Mouse (Mus musculus): ENCODE measurements around the gene Zfp617. TPM values are rescaled to one million over a fixed set of nuclear protein-coding genes. Genes with fewer than 3 reads are reported as not detected.
"Not testable (repeated sequence)": the region's sequence is repeated elsewhere in the genome, so short reads cannot be mapped to it uniquely, and the experiment has no call there.

The Zfp617 gene
- 10 to 100 TPM; 29.8 to 33.9 TPM for total RNA-seq (2021)
- long read RNA-seq, experiment 1, transcript Zfp617-201 (4 exons, 2,920 nt) = major isoform, 9 of 24 reads
- long read RNA-seq, experiment 1, partial matches to known transcripts = 1 of 24 reads
- long read RNA-seq, experiment 1, other reads (novel, unspliced or antisense) = 14 of 24 reads
- long read RNA-seq, experiment 2, transcript Zfp617-201 (4 exons, 2,920 nt) = major isoform, 8 of 18 reads
- long read RNA-seq, experiment 2, partial matches to known transcripts = 0 of 18 reads
- long read RNA-seq, experiment 2, other reads (novel, unspliced or antisense) = 10 of 18 reads

DNA sequence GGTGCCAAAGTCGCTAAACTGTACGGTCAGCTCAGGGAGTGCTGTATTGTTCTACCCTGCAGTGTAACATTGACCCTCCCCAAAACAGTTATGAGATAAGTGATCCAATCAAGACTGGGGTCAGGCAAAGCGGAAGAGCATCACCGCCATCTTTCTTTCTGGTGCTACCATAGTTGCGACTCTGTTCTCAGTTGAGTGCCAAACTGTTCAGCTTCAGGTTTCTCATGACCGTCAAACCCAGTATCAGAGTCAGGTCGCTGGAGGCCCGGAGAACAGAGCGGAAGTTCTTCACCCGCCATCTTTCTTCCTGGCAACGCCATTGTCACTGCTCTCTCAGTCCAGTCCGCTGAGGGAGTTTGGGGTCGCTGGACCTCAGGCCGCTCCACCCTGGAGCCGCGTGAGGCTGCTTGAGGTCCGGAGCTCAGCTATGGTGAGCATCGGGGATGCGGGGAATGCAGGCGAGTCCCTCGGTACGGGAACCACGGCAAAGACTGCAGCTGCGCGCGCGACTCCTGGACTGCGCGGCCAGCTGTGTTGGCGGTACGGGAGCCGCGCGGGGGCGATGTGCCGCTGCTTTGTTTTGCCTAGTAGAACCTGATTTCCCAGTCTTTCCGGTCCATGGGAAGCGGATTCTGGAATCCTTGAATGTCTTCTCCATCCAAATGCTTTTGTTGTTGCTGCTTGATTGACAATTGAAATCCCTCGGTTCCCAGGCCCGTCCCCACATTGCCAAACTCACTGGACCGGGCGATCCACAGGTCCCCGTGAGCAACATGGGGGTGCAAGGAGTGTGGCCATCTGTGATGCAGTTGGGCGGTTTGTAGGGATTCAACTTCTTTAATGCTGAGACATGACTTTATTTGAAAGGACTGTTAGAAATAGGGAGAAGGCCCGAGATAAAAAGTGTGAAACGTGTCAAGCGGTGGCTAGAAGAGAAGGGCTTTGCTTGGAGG is at the start of gene Zfp617, which contains the start of gene Zfp882:
Gene Zfp617 (plus strand): TSS at position 327 of the 953 bp plus-strand sequence.
Gene Zfp882 (plus strand): TSS at position 300 of the 953 bp plus-strand sequence.
- peak; percentile 90 for DNase-seq

- not testable (repeated sequence) for DNase-seq
Observed at GRCm38 (mm10) chr8:71861551-71861950, 46.9 kb upstream of the Zfp617 start.

GRCm38 (mm10) chr8:71862038-71862437 is 46.4 kb upstream of the Zfp617 start:
- not testable (repeated sequence) for DNase-seq

GRCm38 (mm10) chr8:71881618-71882274 is 26.7 kb upstream of the Zfp617 start, which contains the start of gene Zfp709:
Gene Zfp709 (plus strand): TSS chr8:71882019.
- DNase-seq = peak; percentile 78

GRCm38 (mm10) chr8:71900666-71901065 is 7.8 kb upstream of the Zfp617 start:
- not testable (repeated sequence) for DNase-seq

- DNase-seq = not testable (repeated sequence)
Observed at GRCm38 (mm10) chr8:71903084-71903483, 5.4 kb upstream of the Zfp617 start.

- no peak for DNase-seq
Observed at GRCm38 (mm10) chr8:71906809-71907208, 1.6 kb upstream of the Zfp617 start.

- DNase-seq = peak; percentile 4
Observed at GRCm38 (mm10) chr8:71907798-71908257, 607 bp upstream of the Zfp617 start.

DNA sequence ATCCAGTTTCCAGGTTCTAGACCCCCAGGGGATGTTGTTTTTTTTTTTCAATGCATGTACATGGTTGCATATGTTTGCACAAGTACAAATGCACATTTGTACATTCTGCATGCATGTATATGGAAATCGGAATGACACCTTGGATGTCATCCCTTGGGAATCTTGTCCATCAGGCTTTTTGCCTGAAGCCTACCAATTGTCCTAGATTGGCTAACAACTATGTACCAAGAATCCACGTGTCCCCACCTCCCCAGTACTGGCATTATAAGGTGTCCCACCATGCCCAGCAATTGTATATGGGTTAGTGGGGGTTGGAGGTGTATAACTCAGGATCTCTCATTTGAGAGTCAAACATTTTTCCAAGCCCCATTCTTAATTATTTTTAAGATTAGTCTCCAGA is 3.9 kb downstream of the Zfp617 start:
- DNase-seq = no peak

- peak; percentile 96 for DNase-seq
Observed at GRCm38 (mm10) chr8:71922567-71923401, 14.3 kb downstream of the Zfp617 start.

- no peak for DNase-seq
Observed at GRCm38 (mm10) chr8:71925791-71926190, 17.4 kb downstream of the Zfp617 start.

DNA sequence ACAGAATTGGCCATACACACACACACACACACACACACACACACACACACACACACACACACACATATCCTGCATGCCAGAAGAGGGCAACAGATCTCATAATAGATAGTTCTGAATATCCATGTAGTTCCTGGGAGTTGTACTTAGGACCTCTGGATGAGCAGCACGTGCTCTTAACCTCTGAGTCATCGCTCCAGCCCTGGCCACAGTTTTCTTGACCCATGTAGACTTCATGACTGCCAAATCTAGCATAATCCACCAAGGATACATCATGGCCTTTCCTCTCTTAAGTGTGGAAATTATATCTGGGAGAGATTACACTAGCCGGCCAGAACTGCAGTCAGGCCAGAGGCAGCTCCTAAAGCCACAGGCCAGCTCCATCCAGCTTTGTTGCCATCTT is 18.1 kb downstream of the Zfp617 start:
- DNase-seq = peak; percentile 13

- DNase-seq = no peak
Observed at GRCm38 (mm10) chr8:71927779-71928178, 19.3 kb downstream of the Zfp617 start.

DNA sequence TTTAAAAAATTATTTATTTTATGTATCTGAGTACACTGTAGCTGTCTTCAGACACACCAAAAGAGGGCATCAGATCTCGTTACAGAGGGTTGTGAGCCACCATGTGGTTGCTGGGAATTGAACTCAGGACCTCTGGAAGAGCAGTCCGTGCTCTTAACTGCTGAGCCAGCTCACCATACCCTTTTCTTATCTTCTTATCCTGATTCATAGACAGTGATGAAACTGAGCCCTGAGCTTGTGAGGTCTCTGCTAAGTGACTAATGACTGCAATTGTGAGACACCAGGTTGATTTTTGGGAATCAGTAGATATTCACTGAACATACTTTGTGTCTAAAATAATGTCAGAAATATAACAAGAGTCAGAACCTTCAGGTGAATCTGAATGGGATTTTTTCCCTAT is 29.6 kb downstream of the Zfp617 start:
- DNase-seq = not testable (repeated sequence)

DNA sequence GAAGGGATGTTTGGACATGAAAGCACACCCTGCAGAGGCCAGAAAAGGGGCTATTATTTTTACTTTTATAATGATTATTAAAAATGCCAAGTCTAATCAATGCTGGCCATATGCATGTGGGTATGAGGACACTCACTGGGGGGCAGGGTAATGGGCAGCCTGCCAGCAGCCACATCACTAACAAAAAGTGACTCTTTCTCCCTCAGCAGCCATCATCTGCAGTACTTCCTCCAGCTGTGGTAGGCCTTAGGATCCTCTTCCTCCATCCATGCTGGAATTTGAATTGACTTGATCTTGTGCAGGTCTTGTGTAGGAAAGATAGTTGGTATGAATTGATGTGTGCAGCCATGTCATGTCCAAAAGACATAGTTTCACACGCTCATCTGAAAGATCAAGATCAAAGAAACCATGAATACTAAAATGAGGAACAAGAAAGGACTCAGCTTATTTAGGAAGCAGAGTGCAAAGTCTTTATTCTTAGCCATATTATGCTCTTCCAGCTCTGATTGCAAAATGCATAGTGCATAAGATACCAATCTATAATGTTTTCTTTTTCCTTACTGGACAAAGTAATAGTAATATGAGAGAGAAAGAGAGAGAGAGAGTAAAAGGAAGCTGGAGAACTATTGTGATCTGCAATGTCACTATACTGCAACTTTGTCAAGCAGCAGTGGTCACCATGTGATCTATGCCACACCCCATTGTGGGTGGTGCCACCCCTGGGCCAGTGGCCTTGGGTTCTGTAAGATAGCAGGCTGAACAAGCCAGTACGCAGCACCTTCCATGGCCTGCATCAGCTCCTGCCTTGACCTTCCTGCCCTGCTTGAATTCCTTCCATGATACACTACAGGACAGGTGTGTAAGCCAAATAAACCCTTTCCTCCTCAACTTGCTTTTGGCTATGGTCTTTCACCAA is 32.1 kb downstream of the Zfp617 start:
- DNase-seq = no peak

GRCm38 (mm10) chr8:71941776-71942175 is 33.3 kb downstream of the Zfp617 start:
- no peak for DNase-seq

DNA sequence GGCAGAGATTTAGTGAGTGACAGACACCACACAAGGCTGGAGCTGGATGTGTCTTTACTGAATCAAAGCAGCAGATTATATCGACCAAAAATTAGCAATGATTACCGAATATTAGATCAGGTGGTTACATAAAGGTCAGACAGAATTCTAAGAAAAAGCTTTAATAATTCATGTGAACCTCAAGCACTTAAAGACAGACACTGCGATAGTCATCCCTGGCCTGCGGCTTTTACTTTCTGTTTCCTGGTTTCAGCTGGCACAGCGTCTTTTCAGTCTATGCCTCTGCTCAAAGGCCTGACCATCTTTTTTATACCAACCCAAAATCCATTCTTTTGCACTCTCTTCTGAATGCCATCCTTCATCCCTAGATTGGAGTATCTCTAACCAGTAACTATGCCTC is 40.2 kb downstream of the Zfp617 start:
- no peak for DNase-seq

DNA sequence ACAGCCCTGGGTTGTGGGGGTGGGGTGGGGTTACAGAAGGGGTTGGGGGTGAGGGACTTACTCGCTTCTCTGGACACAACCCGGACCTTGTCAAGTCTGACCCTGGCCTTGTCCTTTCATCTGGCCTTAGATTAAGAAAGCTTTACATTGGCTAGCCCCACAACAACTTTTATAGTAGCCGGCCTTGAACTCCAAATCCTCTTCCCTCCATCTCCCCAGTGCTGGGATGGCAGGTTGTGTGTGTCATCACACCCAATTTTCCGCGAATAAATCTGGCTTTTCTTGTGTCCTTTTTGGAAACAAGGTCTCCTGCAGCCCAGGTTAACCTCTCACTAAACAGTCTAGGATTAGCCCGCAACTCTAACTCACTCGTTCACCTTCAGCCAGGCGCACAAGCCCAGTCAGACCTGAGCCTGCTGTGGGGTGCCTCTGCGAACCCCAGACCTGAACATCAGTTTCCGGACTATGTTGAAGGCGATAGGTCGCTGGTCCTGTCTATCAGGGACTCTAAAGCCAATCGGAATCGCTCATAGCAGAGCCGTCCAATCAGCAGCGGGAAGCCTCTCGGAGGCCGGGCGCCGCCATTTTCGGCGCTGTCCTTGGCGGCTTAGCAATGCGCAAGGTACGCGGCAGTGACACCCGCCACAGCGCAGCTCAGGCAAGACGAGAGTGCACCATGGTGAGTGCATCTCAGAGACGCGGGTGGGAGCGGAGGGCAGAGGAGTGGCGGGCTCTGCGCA is 42.2 kb downstream of the Zfp617 start, which contains the start of gene Zfp961:
Gene Zfp961 (plus strand): TSS at position 557 of the 740 bp plus-strand sequence.
- peak; percentile 98 for DNase-seq

DNA sequence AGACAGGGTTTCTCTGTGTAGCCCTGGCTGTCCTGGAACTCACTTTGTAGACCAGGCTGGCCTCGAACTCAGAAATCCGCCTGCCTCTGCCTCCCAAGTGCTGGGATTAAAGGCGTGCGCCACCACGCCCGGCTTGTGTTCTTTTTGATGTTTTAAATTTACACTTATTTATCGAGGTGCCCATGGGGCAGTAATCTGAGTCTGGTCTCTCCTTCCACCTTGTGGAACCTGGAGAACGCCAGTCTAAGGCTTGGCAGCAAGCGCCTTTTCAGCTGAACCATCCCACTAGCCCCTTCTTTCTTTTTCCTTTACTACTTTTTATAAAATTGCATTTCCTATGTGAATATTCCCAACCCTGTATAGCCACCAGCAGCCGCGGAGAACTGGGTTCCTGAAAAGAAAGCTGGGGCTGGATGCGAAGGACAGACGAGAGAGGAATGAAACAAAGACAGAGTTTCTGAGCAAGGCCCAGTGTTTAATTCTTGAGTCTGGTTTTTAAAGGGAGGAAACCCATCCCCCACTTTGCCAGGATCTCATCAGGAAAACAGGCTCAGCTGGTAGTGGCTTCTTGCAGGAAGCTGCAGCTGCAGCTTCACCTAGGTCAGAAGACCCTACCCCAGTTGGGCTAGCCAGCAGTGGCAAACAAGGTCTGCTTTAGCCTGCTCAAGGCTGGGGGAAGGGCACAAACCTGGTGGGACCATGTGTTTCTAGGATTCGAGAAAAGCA is 43.2 kb downstream of the Zfp617 start:
- DNase-seq = peak; percentile 15

Measured in adrenal gland, postnatal 10 days (tissue).